ENCODE assay signal across 8 mouse cellular contexts in genomic region chr12:98577861-98578360, GRCm38 (mm10). TPM values are rescaled to one million over a fixed set of nuclear protein-coding genes. Genes with fewer than 3 reads are reported as not detected.
A peak's percentile ranks its signal among the peaks of the same experiment; 100 is the strongest.
DNase-seq lines count a peak whose midpoint lies in the region; ATAC-seq lines count a peak whose summit lies in the region.

Gene Kcnk10 (minus strand): TSS chr12:98578310.

- 1% methylated on average over 22 of the region's 22 CpGs for WGBS in forebrain, embryonic 14.5 days
- WGBS in neural tube, embryonic 14.5 days: 0% methylated on average over 22 of the region's 22 CpGs

- ATAC-seq in forebrain, embryonic 14.5 days: no peak
- ATAC-seq in neural tube, embryonic 14.5 days (ENCODE audit: low read depth): no peak

- DNase-seq in adrenal gland, postnatal 14 days: peak; percentile 30
- no peak for DNase-seq in adrenal gland, postnatal 25 days
- DNase-seq in spleen, adult 18-20 months: peak; percentile 55 to 61
- no peak for DNase-seq in spleen, adult 12 weeks (ENCODE audit: low spot score)
- DNase-seq in forebrain, embryonic 14.5 days (ENCODE audit: low spot score): peak; percentile 68
- DNase-seq in left cerebral cortex, postnatal 10 days (ENCODE audit: extremely low spot score in 1 of 2, low spot score in 2 of 2): peak in 1 of 2 experiments; percentile 41
- no peak for DNase-seq in urinary bladder, adult 2 months (ENCODE audit: low spot score)

- peak within 1 kb of the TSS; percentile 60; the same call in 1 of the 2 replicates for H3K27ac ChIP-seq in forebrain, embryonic 14.5 days (ENCODE audit: low read depth, low read length)
- no peak within 1 kb of the TSS for H3K27ac ChIP-seq in neural tube, embryonic 14.5 days (ENCODE audit: low read depth, low read length)

- H3K9me3 ChIP-seq in forebrain, embryonic 14.5 days (replicated peaks; ENCODE audit: control insufficient read depth, low read length): no peaks in the 10 kb centered on the region
- no peaks in the 10 kb centered on the region for H3K9me3 ChIP-seq in neural tube, embryonic 14.5 days (ENCODE audit: control insufficient read depth, low read length)

- intact Hi-C loops in left cerebral cortex, postnatal 10 days (cut with DNase I): loop anchor here (5.0 kb wide), 1 partner anchor 34 kb away; no protein-coding TSS in a partner anchor

- H3K4me2 ChIP-seq in forebrain, embryonic 14.5 days (ENCODE audit: low read length): peak within 1 kb of the TSS; percentile 57
- peak within 1 kb of the TSS; percentile 85 for H3K4me2 ChIP-seq in neural tube, embryonic 14.5 days (ENCODE audit: low read depth, low read length)

- no peaks in the 10 kb centered on the region for H3K27me3 ChIP-seq in forebrain, embryonic 14.5 days (replicated peaks; ENCODE audit: control insufficient read depth, insufficient read depth, low read length)
- no peaks in the 10 kb centered on the region for H3K27me3 ChIP-seq in neural tube, embryonic 14.5 days (ENCODE audit: control insufficient read depth, insufficient read depth, low read length)

- peak within 1 kb of the TSS; percentile 43 for H3K4me3 ChIP-seq in forebrain, embryonic 14.5 days (ENCODE audit: low read depth, low read length)
- peak within 1 kb of the TSS; percentile 37 for H3K4me3 ChIP-seq in neural tube, embryonic 14.5 days (ENCODE audit: low read depth, low read length)

- no peaks in the 10 kb centered on the region for H3K36me3 ChIP-seq in forebrain, embryonic 14.5 days (ENCODE audit: control insufficient read depth, insufficient read depth, low read length)
- no peaks in the 10 kb centered on the region for H3K36me3 ChIP-seq in neural tube, embryonic 14.5 days (ENCODE audit: control insufficient read depth, insufficient read depth, low read length)

- peaks cover 23% of the 10 kb centered on the region; the same call in 1 of the 2 replicates for H3K4me1 ChIP-seq in forebrain, embryonic 14.5 days (ENCODE audit: control insufficient read depth, insufficient read depth, low read length)
- H3K4me1 ChIP-seq in neural tube, embryonic 14.5 days (ENCODE audit: control insufficient read depth, insufficient read depth, low read length): 0 out of 2 replicates have a peak, but pooled peaks cover 5% of the 10 kb centered on the region

- peak within 1 kb of the TSS; percentile 75 for H3K9ac ChIP-seq in forebrain, embryonic 14.5 days (ENCODE audit: low read length)
- peak within 1 kb of the TSS; percentile 64 for H3K9ac ChIP-seq in neural tube, embryonic 14.5 days (replicated peaks; ENCODE audit: low read depth, low read length)

RNA-seq across cellular contexts. Expression of gene Kcnk10, which starts in this region (rescaled TPM):
- total RNA-seq in adrenal gland, postnatal 14 days (2021): 0.33 and 0.34 TPM in 2 replicates
- not detected in 2 replicates for total RNA-seq in adrenal gland, postnatal 25 days (2021)
- polyA plus RNA-seq in forebrain, embryonic 14.5 days (2014; fragmentation: Nextera tagmentation; extraction: Ambion mirVana): 39.5 and 58.9 TPM in 2 replicates
- 10 to 100 TPM; 44.2 to 46.2 TPM for total RNA-seq in left cerebral cortex, postnatal 10 days (2021)
- polyA plus RNA-seq in neural tube, embryonic 14.5 days (2014; fragmentation: Nextera tagmentation; extraction: Ambion mirVana): 40.1 and 50.5 TPM in 2 replicates
- polyA plus RNA-seq in urinary bladder, adult 2 months (2012; rRNA removed): 0.03 and 0.04 TPM in 2 replicates

Comparison
In these comparisons a context has a peak if more than half of its experiments do, and no peak if none do; other contexts are left out.
1. RNA of gene Kcnk10 (total RNA-seq): 44.2 to 46.2 TPM in left cerebral cortex, postnatal 10 days; 0.33 to 0.34 TPM in adrenal gland, postnatal 14 days and not detected in adrenal gland, postnatal 25 days; every median in the first group is over 10 times any median in the second.
2. RNA of gene Kcnk10 (polyA plus RNA-seq): 40.1 to 50.5 TPM in neural tube, embryonic 14.5 days and 39.5 to 58.9 TPM in forebrain, embryonic 14.5 days; 0.03 to 0.04 TPM in urinary bladder, adult 2 months; every median in the first group is over 10 times any median in the second.
3. DNase-seq: peak in spleen, adult 18-20 months (2 of 2) and forebrain, embryonic 14.5 days (single experiment); none in adrenal gland, postnatal 25 days (single experiment), spleen, adult 12 weeks (single experiment) and urinary bladder, adult 2 months (single experiment).
4. Peak in DNase-seq in adrenal gland, postnatal 14 days; RNA of the gene not detected or under 1 TPM.